Mouse (Mus musculus) T-cell, adult 2 months (primary cell): ENCODE results near the gene Antxr1.

ENCODE experiments used
- DNase-seq: peaks from one replicate; pipeline ENCODE4 v3.0.0; 2022; ENCODE audit warnings: low spot score

Gene Antxr1

GRCm38 (mm10) chr6:87335091-87335934 is at the start of gene Antxr1:
Antxr1 (minus strand) TSS chr6:87335821.
- DNase-seq = peak; percentile 13

DNA sequence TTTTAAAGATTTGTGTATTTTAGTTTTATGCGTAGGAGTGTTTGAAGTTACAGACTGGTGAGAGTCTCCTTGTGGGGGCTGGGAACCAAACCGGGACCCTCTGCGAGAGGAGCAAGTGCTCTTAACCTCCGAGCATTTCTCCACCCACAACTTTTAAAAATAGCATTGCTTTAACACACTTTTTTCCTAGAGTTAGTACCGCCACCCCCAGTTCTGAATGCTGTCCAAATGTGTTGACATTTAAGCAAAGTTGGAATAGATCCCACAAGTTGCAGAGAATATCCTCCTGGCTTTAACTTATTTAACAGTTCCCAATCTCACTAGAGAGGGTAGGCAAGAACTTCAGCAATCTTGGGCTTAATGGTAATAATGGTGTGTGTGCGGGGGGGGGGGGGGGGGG is 49.1 kb upstream of the Antxr1 start:
- DNase-seq = no peak

- DNase-seq = no peak
Measured at GRCm38 (mm10) chr6:87383926-87384691, 48.5 kb upstream of the Antxr1 start.

DNA sequence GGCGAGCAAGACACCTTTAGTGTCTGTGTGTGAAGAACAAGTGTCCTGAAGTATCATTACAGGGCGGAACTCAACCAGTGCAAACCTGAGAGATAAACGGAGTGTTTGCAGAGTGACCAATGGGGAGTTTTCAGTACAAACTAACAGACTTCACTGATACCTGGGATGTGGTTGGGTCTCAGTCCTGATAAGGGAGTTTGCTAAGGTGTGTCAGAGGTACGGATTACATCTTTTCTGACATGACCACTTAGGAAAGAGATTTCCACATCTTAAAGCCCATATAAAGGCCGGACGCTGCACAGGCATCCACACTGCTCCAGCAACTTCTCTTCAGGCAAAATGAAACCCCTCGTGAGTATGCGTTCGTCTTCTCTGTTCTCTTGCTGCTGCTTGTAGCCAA is 37.4 kb upstream of the Antxr1 start, which contains the start of gene Gkn2:
Gene Gkn2 (plus strand): TSS at position 301 of the 400 bp plus-strand sequence.
- no peak for DNase-seq

DNA sequence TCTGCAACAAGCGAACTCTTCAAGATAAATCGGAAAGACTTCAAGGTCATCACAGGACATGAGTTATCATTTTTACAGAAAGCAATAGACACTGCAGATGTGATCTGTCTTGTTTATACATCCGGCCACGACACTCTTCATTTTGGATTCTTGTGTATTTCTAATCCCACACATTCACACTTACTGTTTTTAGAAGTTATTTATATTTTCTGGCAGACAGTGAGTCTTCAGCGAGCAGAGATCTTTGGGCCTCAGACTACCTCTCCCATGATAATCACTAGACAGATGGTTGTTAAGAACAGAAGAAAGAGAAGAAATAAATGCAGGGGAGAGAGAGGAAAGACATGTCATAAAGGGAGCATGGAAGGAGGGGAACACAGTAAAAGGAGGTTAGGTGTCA is 33.6 kb upstream of the Antxr1 start:
- no peak for DNase-seq

- no peak for DNase-seq
Measured at GRCm38 (mm10) chr6:87354441-87354840, 18.8 kb upstream of the Antxr1 start.

DNA sequence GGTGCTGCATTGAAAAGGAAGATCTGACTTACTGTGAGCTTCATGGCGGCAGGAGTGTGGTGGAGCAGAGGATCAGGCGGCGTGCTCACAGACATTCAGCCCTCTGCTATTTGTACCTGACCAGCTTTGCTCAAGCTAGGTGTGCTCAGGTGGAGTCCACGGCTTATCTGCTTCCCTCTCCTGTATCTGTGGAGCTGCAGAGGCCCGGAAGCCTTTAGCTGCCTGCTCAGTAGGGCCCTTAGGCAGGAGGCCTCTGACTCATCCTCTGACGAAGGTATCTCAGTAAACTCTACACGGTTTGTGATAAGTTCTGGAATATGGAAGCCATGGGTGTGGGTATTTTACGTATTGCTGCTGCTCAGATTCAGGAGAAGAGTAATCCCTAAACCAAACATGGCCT is 15.2 kb upstream of the Antxr1 start, which contains the start of gene Gkn1:
Gene Gkn1 (minus strand): TSS at position 114 of the 400 bp plus-strand sequence.
- no peak for DNase-seq

DNA sequence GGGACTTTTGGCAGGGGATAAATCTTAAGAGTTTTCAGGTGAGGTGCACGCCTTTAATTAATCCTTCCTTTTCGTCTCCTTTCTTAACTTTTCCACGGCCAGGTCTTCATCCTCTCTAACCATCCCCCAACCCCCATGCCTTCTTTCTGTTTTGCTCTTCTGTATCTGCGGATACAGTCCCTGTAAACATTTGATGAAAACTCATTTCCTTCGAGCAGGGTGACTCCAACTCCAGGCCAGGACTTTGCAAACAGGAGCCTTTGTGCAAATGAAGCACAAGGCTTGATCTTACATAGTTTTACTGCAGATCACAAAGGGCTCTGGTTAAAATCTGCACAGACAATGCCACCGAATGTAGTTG is 294 bp upstream of the Antxr1 start:
- DNase-seq = no peak

DNA sequence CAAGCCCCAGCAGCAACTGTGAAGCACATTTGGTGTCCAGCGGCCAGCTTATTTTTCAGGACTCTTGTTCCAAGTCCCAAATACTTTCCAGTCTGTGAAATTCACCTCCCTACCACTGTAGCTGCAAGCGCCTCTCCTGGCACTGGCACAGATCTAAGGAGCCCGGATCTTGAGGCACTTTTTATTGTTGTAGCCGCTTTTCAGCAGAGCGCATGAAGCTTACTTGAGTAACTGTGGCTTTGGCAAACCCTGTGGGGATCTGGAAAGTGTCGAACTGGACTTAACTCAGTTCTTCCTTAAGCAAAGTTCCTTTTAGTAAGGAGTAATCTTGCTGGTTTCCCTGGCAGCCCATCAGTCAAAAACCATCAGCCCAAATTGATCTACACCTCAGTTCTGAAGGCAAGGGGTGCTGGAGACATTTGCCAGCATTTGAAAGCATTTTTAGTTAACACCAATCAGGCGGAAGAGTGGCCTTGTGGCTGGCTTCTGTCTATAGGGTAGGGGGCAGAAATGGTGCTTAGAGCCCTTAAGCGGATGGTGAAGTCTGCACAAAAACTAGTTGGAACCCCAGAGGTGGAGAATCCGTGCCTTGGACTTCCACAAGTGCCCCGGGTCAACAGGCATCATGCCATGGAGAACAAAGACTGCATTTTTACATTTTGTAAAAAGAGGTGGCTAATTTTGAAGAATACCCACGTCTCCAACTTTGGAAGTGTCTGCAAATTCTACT is 1.1 kb downstream of the Antxr1 start:
- no peak for DNase-seq

DNA sequence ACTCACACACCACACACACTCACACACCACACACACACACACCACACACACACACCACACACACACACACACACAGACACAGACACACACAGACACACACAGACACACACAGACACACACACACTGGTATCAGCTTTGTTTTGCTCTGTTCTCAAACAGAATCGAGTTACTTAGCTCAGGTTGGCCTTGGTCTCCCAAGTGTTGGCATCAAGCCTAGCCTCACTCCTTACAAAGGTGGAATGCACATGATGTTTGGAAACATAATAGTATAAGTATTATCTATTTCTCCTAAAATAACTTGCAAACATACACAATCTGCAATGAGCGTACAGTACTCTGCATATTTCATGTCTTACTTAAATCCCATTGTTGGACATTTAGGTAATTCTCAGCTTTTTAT is 3.2 kb downstream of the Antxr1 start:
- no peak for DNase-seq

- no peak for DNase-seq
Measured at GRCm38 (mm10) chr6:87328265-87329173, 7.1 kb downstream of the Antxr1 start.

DNA sequence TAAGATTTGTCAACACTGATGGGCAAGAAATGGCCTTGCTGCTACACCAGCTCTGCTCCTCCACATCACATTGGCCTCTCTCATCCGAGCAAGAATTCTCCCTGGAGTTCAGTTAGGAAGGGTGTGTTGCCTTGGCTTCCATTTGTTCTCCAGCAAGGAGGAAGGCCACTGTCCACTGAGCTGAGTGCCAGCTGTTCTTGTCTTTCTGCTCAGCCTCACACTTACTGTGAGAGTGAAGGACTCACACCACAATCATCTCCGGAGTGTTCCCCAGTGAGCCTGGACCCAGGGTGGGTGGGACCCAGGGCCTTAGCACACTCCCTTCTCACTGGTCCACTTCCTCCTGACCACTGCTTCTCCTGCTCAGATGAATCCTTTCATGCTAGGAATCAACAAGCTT is 8.7 kb downstream of the Antxr1 start:
- no peak for DNase-seq

GRCm38 (mm10) chr6:87323381-87323780 is 12.2 kb downstream of the Antxr1 start:
- DNase-seq = peak; percentile 41

DNA sequence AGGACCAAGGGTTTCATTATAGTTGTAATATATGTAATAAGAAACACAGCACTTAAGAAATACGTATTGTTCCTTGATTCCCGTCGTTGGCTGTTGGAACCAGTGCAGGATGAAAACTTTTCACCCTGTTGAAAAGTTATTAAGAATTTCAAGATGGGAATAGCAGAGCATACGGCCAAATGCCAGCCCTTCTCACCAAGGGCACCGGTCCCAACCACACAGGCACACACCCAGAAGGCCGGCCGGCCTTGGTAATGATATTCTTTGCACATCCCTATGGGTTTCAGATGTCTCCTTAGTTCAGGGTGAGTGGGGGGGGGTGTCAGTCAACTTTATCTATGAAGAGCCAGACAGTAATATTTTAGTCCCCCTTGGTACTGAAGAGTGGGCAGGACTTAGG is 17.0 kb downstream of the Antxr1 start:
- no peak for DNase-seq

- no peak for DNase-seq
Measured at GRCm38 (mm10) chr6:87316966-87317365, 18.7 kb downstream of the Antxr1 start.

- DNase-seq = no peak
Measured at GRCm38 (mm10) chr6:87312761-87313160, 22.9 kb downstream of the Antxr1 start.

DNA sequence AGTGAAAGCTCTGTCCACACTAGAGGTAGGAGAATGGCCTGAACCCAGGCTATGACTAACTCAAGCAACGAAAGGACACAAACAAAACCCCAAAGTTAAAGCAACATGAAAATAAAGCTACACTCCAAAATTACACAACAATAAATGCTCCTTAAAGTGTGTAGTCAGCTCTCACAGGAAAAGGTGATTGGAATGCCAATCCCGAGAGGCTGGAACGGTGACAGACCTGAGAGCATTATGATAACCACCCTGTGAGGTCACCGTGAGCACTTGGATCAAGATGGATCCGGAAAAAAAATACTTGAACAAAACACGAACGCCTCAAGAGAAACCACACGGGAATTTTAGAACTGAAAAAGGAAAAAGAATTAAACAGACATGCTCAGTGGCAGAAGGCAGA is 31.1 kb downstream of the Antxr1 start:
- DNase-seq = no peak

GRCm38 (mm10) chr6:87302746-87303145 is 32.9 kb downstream of the Antxr1 start:
- DNase-seq = no peak

- no peak for DNase-seq
Measured at GRCm38 (mm10) chr6:87301991-87302390, 33.6 kb downstream of the Antxr1 start.

- no peak for DNase-seq
Measured at GRCm38 (mm10) chr6:87294904-87295303, 40.7 kb downstream of the Antxr1 start.
